Mouse (Mus musculus) intestine, embryonic 16.5 days (tissue): ENCODE measurements at regions not wholly inside any gene's neighbourhood (a gene's known extent, or its start where the extent isn't known, plus 50 kb on each side); places are given as distances from the start of the nearest gene placed in this dataset.
A peak's percentile ranks its signal among the peaks of the same experiment; 100 is the strongest.

Experiments
- ATAC-seq: fragments of 200-750 bp; cut with Nextera tagmentation; 2 replicates; pipeline ENCODE4 v1.8.0; 2017; ENCODE audit warnings: moderate TSS enrichment, moderate library complexity
- H3K27ac ChIP-seq: fragments of 300-500 bp; sonication (generic); 2 replicates; pipeline ENCODE4 v1.5.1; 2014; ENCODE audit warnings: mild to moderate bottlenecking, low read length
- H3K27me3 ChIP-seq: fragments of 300-500 bp; sonication (generic); replicated peaks from 2 replicates; pipeline ENCODE4 v1.6.1; 2014; ENCODE audit warnings: low read length, control low read depth, mixed read lengths; ENCODE audit not compliant: control insufficient read depth, insufficient read depth
- H3K36me3 ChIP-seq: fragments of 300-500 bp; sonication (generic); 2 replicates; pipeline ENCODE4 v1.6.1; 2014; ENCODE audit warnings: low read length, control low read depth; ENCODE audit not compliant: control insufficient read depth, insufficient read depth
- H3K4me1 ChIP-seq: fragments of 300-500 bp; sonication (generic); 2 replicates; pipeline ENCODE4 v1.6.1; 2014; ENCODE audit warnings: low read length, control low read depth, mixed read lengths; ENCODE audit not compliant: control insufficient read depth, insufficient read depth
- H3K4me2 ChIP-seq: fragments of 300-500 bp; sonication (generic); 2 replicates; pipeline ENCODE4 v1.6.1; 2014; ENCODE audit warnings: low read depth, low read length, control low read depth
- H3K4me3 ChIP-seq: fragments of 300-500 bp; sonication (generic); 2 replicates; pipeline ENCODE4 v1.5.1; 2014; ENCODE audit warnings: mild to moderate bottlenecking, low read length
- H3K9ac ChIP-seq: fragments of 300-500 bp; sonication (generic); 2 replicates; pipeline ENCODE4 v1.6.1; 2014; ENCODE audit warnings: low read depth, low read length
- H3K9me3 ChIP-seq: fragments of 300-500 bp; sonication (generic); 2 replicates; pipeline ENCODE4 v1.6.1; 2016; ENCODE audit warnings: low read length, control low read depth; ENCODE audit not compliant: control insufficient read depth
- WGBS: fragments of 180-500 bp; shearing (Covaris S2); extraction: QIAGEN DNeasy Blood & Tissue Kit; methylation state at CpG from one replicate; pipeline ENCODE4 v1.1.7; 2014; 5-methylcytosine and 5-hydroxymethylcytosine counted together

DNA sequence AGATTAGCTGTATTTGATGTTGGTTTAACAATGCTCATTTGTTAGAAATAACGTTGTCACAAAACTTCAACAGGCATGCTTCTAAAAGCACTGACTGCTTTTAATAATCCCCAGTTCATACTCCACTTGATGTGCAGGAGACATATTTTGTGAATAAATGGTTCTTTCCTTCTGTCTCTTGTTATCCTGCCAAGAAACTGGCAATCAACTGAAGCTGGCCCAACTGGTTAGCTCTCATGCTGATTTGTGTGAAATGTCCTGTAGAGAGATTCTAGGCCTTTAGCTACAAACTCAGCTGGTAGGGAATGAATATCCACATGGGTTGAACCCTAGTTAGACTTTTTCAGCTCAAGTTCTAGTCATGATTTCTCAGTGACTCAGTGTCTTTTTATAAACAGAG lies 647.8 kb upstream of the Cntnap5b start:
- no peak overlapping the region for H3K27ac ChIP-seq

DNA sequence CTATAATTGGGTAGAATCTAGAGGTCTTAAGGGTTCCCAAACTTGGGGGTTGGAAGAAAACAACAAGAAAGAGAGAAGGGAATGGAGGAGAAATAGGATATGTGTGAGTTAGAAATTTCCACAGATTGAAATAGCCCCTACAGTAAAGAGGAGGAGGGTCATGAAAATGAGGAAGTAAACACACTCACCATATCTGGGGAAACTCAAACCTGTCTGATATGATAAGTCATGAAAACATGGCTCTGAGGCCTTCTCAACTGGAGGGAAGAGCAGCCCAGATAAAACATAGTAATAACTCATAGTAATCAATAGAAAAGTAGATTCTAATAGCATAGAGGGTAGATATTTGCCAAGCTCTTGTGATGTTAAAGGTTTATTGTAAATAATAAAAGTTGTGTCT lies 638.4 kb upstream of the Cntnap5b start:
- no peak for ATAC-seq
- no peak overlapping the region for H3K27ac ChIP-seq
- no peaks in the 10 kb centered on the region for H3K4me1 ChIP-seq
- no peak overlapping the region for H3K4me3 ChIP-seq
- no peaks in the 10 kb centered on the region for H3K27me3 ChIP-seq
- H3K4me2 ChIP-seq = no peak overlapping the region
- H3K9ac ChIP-seq = no peak overlapping the region
- H3K36me3 ChIP-seq = no peaks in the 10 kb centered on the region
- H3K9me3 ChIP-seq = no peaks in the 10 kb centered on the region

More for the DNA sequence above, 647.8 kb upstream of the Cntnap5b start:
- H3K36me3 ChIP-seq = no peaks in the 10 kb centered on the region
- H3K9ac ChIP-seq = no peak overlapping the region
- no peaks in the 10 kb centered on the region for H3K9me3 ChIP-seq
- WGBS = 63% methylated on average over 1 of the region's 1 CpGs
- H3K4me2 ChIP-seq = no peak overlapping the region
- no peak for ATAC-seq
- no peaks in the 10 kb centered on the region for H3K4me1 ChIP-seq
- no peaks in the 10 kb centered on the region for H3K27me3 ChIP-seq
- H3K4me3 ChIP-seq = no peak overlapping the region

- H3K27ac ChIP-seq = no peak overlapping the region
- ATAC-seq = no peak
- no peaks in the 10 kb centered on the region for H3K36me3 ChIP-seq
- H3K4me1 ChIP-seq = no peaks in the 10 kb centered on the region
- no peak overlapping the region for H3K4me2 ChIP-seq
- 53% methylated on average over 2 of the region's 2 CpGs for WGBS
- no peaks in the 10 kb centered on the region for H3K9me3 ChIP-seq
- no peak overlapping the region for H3K4me3 ChIP-seq
- no peak overlapping the region for H3K9ac ChIP-seq
- H3K27me3 ChIP-seq = no peaks in the 10 kb centered on the region
Measured at GRCm38 (mm10) chr1:99137516-99137915, 635.0 kb upstream of the Cntnap5b start.

GRCm38 (mm10) chr1:99160620-99161019 lies 611.9 kb upstream of the Cntnap5b start:
- H3K27me3 ChIP-seq = no peaks in the 10 kb centered on the region
- H3K4me3 ChIP-seq = no peak overlapping the region
- 60% methylated on average over 2 of the region's 2 CpGs for WGBS
- H3K4me2 ChIP-seq = no peak overlapping the region
- H3K27ac ChIP-seq = no peak overlapping the region
- H3K9me3 ChIP-seq = no peaks in the 10 kb centered on the region
- no peak overlapping the region for H3K9ac ChIP-seq
- ATAC-seq = peak; percentile 67
- H3K4me1 ChIP-seq = no peaks in the 10 kb centered on the region
- H3K36me3 ChIP-seq = no peaks in the 10 kb centered on the region
